Mouse (Mus musculus) heart, postnatal 0 days (tissue): Measurements from ENCODE around the gene Olfr522. TPM values are rescaled to one million over a fixed set of nuclear protein-coding genes. Genes with fewer than 3 reads are reported as not detected.

Experiments
- ATAC-seq: fragments of 200-750 bp; cut with Nextera tagmentation; 2 replicates; pipeline ENCODE4 v1.8.0; 2017; ENCODE audit warnings: low read depth, moderate number of reproducible peaks, moderate library complexity; ENCODE audit not compliant: insufficient read depth
- DNase-seq: peaks from one replicate; pipeline ENCODE4 v3.0.0-alpha.2; 2016; ENCODE audit warnings: low spot score
- H3K27ac ChIP-seq: fragments of 300-500 bp; sonication (generic); 2 replicates; pipeline ENCODE4 v1.5.1; 2014; ENCODE audit warnings: low read depth, mild to moderate bottlenecking
- H3K27me3 ChIP-seq: fragments of 300-500 bp; sonication (generic); 2 replicates; pipeline ENCODE4 v1.6.1; 2014; ENCODE audit warnings: low read length, mixed read lengths; ENCODE audit not compliant: control insufficient read depth, insufficient read depth
- H3K36me3 ChIP-seq: fragments of 300-500 bp; sonication (generic); replicated peaks from 2 replicates; pipeline ENCODE4 v1.6.1; 2014; ENCODE audit warnings: low read length, mixed read lengths; ENCODE audit not compliant: control insufficient read depth, insufficient read depth
- H3K4me1 ChIP-seq: fragments of 300-500 bp; sonication (generic); 2 replicates; pipeline ENCODE4 v1.6.1; 2014; ENCODE audit warnings: antibody characterized with exemption; ENCODE audit not compliant: control insufficient read depth, insufficient read depth
- H3K4me2 ChIP-seq: fragments of 300-500 bp; sonication (generic); 2 replicates; pipeline ENCODE4 v1.6.1; 2014; ENCODE audit warnings: low read depth, mild to moderate bottlenecking, low read length, moderate library complexity
- H3K4me3 ChIP-seq: fragments of 300-500 bp; sonication (generic); 2 replicates; pipeline ENCODE4 v1.5.1; 2014; ENCODE audit warnings: low read depth, low read length
- H3K9ac ChIP-seq: fragments of 300-500 bp; sonication (generic); replicated peaks from 2 replicates; pipeline ENCODE4 v1.6.1; 2014; ENCODE audit warnings: low read depth, low read length, mixed read lengths
- H3K9me3 ChIP-seq: fragments of 300-500 bp; sonication (generic); replicated peaks from 2 replicates; pipeline ENCODE4 v1.6.1; 2016; ENCODE audit warnings: low read length; ENCODE audit not compliant: control insufficient read depth
- CTCF ChIP-seq: IDR thresholded peaks from 2 replicates; pipeline ENCODE4 v1.5.1; 2016; ENCODE audit warnings: antibody characterized with exemption, control low read depth, low read depth
- EP300 ChIP-seq: IDR thresholded peaks from 2 replicates; pipeline ENCODE4 v1.6.1; 2016; ENCODE audit warnings: antibody characterized with exemption, low read depth
- WGBS: fragments of 180-500 bp; shearing (Covaris S2); extraction: QIAGEN DNeasy Blood & Tissue Kit; methylation state at CpG from one replicate; pipeline ENCODE4 v1.1.7; 2014; 5-methylcytosine and 5-hydroxymethylcytosine counted together
- polyA plus RNA-seq: library from polyadenylated mRNA; unstranded; fragments of >200 nt; fragmentation: Nextera tagmentation; extraction: Ambion mirVana; gene quantifications from 2 replicates; pipeline ENCODE4 v1.2.1, GENCODE M21; 2015
- total RNA-seq: library from RNA; depleted of rRNA; stranded (reverse); fragments of >200 nt; gene quantifications from 2 replicates; pipeline ENCODE4 v1.2.3, GENCODE M21; 2014; ENCODE audit warnings: low replicate concordance

The Olfr522 gene
- total and polyA plus RNA-seq, 2 experiments from 2014 or later, result not detected

- no peak for TF ChIP-seq EP300
- no peak for TF ChIP-seq CTCF
- Histone ChIP-seq H3K4me2 (no peak overlapping the region), H3K27ac (no peak overlapping the region), H3K4me1 (no peaks in the 10 kb centered on the region), H3K27me3 (no peaks in the 10 kb centered on the region), H3K9ac (no peak overlapping the region), H3K36me3 (no peaks in the 10 kb centered on the region), H3K4me3 (no peak overlapping the region), H3K9me3 (no peaks in the 10 kb centered on the region)
- no peak for DNase-seq
- ATAC-seq, result no peak
- WGBS, result 87% methylated on average over 2 of the region's 2 CpGs
Measured at GRCm38 (mm10) chr7:140179176-140179575, 14.6 kb upstream of the Olfr522 start.

- 25% methylated on average over 1 of the region's 1 CpGs for WGBS
- TF ChIP-seq EP300, result no peak
Measured at GRCm38 (mm10) chr7:140172936-140173335, 8.4 kb upstream of the Olfr522 start, which contains the start of gene Olfr523. TSS of gene Olfr523 (plus strand) at chr7:140173217.

GRCm38 (mm10) chr7:140170863-140171262, 6.3 kb upstream of the Olfr522 start:
- Histone ChIP-seq H3K9me3 (no peaks in the 10 kb centered on the region), H3K27me3 (no peaks in the 10 kb centered on the region), H3K9ac (no peak overlapping the region), H3K27ac (no peak overlapping the region), H3K4me1 (no peaks in the 10 kb centered on the region), H3K36me3 (no peaks in the 10 kb centered on the region), H3K4me3 (no peak overlapping the region), H3K4me2 (no peak overlapping the region)
- WGBS, result 83% methylated on average over 3 of the region's 3 CpGs
- DNase-seq, result no peak
- no peak for TF ChIP-seq CTCF
- no peak for TF ChIP-seq EP300
- no peak for ATAC-seq

More at GRCm38 (mm10) chr7:140172936-140173335, 8.4 kb upstream of the Olfr522 start, which contains the start of gene Olfr523:
- Histone ChIP-seq H3K9me3 (no peaks in the 10 kb centered on the region), H3K4me1 (no peaks in the 10 kb centered on the region), H3K4me2 (no peak within 1 kb of the TSS), H3K4me3 (no peak within 1 kb of the TSS), H3K27me3 (no peaks in the 10 kb centered on the region), H3K27ac (no peak within 1 kb of the TSS), H3K9ac (no peak within 1 kb of the TSS), H3K36me3 (no peaks in the 10 kb centered on the region)
- no peak for DNase-seq
- no peak for ATAC-seq

- 69% methylated on average over 4 of the region's 4 CpGs for WGBS
- no peak for ATAC-seq
- DNase-seq, result no peak
- no peak overlapping the region for H3K9ac ChIP-seq
- H3K27ac ChIP-seq, result no peak overlapping the region
- H3K36me3 ChIP-seq, result no peaks in the 10 kb centered on the region
- H3K4me3 ChIP-seq, result no peak overlapping the region
- no peak overlapping the region for H3K4me2 ChIP-seq
- TF ChIP-seq CTCF (no peak), EP300 (no peak)
- H3K27me3 ChIP-seq, result no peaks in the 10 kb centered on the region
- no peaks in the 10 kb centered on the region for H3K9me3 ChIP-seq
- H3K4me1 ChIP-seq, result no peaks in the 10 kb centered on the region
Measured at GRCm38 (mm10) chr7:140169386-140169785, 4.8 kb upstream of the Olfr522 start.

- Histone ChIP-seq H3K4me3 (no peak overlapping the region), H3K27ac (no peak overlapping the region), H3K4me1 (no peaks in the 10 kb centered on the region), H3K27me3 (no peaks in the 10 kb centered on the region), H3K4me2 (no peak overlapping the region), H3K36me3 (no peaks in the 10 kb centered on the region), H3K9me3 (no peaks in the 10 kb centered on the region), H3K9ac (no peak overlapping the region)
- ATAC-seq, result no peak
- DNase-seq, result no peak
- TF ChIP-seq EP300, result no peak
- TF ChIP-seq CTCF, result no peak
- 55% methylated on average over 1 of the region's 1 CpGs for WGBS
Measured at GRCm38 (mm10) chr7:140167950-140168349, 3.4 kb upstream of the Olfr522 start.

- Histone ChIP-seq H3K4me2 (no peak overlapping the region), H3K4me3 (no peak overlapping the region), H3K27ac (no peak overlapping the region), H3K4me1 (no peaks in the 10 kb centered on the region), H3K9ac (no peak overlapping the region), H3K27me3 (0 out of 2 replicates have a peak, but pooled peaks cover 2% of the 10 kb centered on the region), H3K9me3 (no peaks in the 10 kb centered on the region), H3K36me3 (no peaks in the 10 kb centered on the region)
- ATAC-seq (no peak), DNase-seq (no peak)
- 84% methylated on average over 3 of the region's 3 CpGs for whole genome bisulfite sequencing
- no peak for TF ChIP-seq CTCF
- TF ChIP-seq EP300, result no peak
Measured at GRCm38 (mm10) chr7:140160363-140160762, 4.2 kb downstream of the Olfr522 start.
